Mouse (Mus musculus): ENCODE results near the gene Mypn. TPM values are rescaled to one million over a fixed set of nuclear protein-coding genes. Genes with fewer than 3 reads are reported as not detected.

The Mypn gene
- polyA plus RNA-seq, 1 experiment from 2014 or later: 0.55 TPM

GRCm38 (mm10) chr10:63092616-63093550 lies 110.9 kb downstream of the Mypn start:
- Histone ChIP-seq H3K27me3 (ENCODE audit: control insufficient read depth, insufficient read depth, low read depth, low read length) (peaks cover 2% of the 10 kb centered on the region), H3K27ac (ENCODE audit: low read length) (no peak overlapping the region), H3K9ac (ENCODE audit: low read length) (no peak overlapping the region), H3K4me1 (replicated peaks; ENCODE audit: control insufficient read depth, insufficient read depth, low read length) (0 out of 2 replicates have a peak, but pooled peaks cover 4% of the 10 kb centered on the region), H3K4me3 (ENCODE audit: low read length) (no peak overlapping the region), H3K4me2 (ENCODE audit: low read depth, low read length) (no peak overlapping the region), H3K36me3 (ENCODE audit: control insufficient read depth, insufficient read depth, low read length) (no peaks in the 10 kb centered on the region), H3K9me3 (ENCODE audit: control insufficient read depth, low read length) (no peaks in the 10 kb centered on the region)
- ATAC-seq (ENCODE audit: low read depth): no peak
- WGBS: 67% methylated on average over 10 of the region's 10 CpGs

DNA sequence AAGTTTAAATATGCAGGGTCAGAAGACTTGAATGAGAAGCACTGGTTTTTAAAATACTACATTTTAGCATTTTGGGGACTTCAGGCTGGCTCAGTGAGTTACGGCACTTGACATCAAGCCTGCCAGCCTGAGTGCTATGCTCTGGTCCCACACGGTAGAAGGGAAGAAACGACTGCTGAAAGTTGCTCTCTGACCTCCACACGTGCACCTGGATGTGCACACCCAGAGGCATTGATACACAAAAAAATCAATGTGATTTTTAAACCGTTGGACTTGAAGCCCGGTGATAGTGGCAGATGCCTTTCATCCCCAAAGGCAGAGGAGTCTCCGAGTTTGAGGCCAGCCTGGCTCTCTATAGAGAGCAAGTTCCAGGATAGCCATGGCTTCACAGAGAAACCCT lies 111.8 kb downstream of the Mypn start:
- Histone ChIP-seq H3K9ac (ENCODE audit: low read length) (no peak overlapping the region), H3K4me1 (replicated peaks; ENCODE audit: control insufficient read depth, insufficient read depth, low read length) (0 out of 2 replicates have a peak, but pooled peaks cover 4% of the 10 kb centered on the region), H3K4me3 (ENCODE audit: low read length) (no peak overlapping the region), H3K36me3 (ENCODE audit: control insufficient read depth, insufficient read depth, low read length) (no peaks in the 10 kb centered on the region), H3K4me2 (ENCODE audit: low read depth, low read length) (no peak overlapping the region), H3K9me3 (ENCODE audit: control insufficient read depth, low read length) (no peaks in the 10 kb centered on the region), H3K27me3 (ENCODE audit: control insufficient read depth, insufficient read depth, low read depth, low read length) (no peaks in the 10 kb centered on the region; the same call in 1 of the 2 replicates), H3K27ac (ENCODE audit: low read length) (no peak overlapping the region)
- 66% methylated on average over 7 of the region's 7 CpGs for WGBS
- no peak for ATAC-seq (ENCODE audit: low read depth)

- ATAC-seq (ENCODE audit: low read depth): no peak
Measured at GRCm38 (mm10) chr10:63089758-63090571, 113.8 kb downstream of the Mypn start.

GRCm38 (mm10) chr10:63089103-63089757 lies 114.5 kb downstream of the Mypn start:
- no peak for ATAC-seq (ENCODE audit: low read depth)
- Histone ChIP-seq H3K4me1 (replicated peaks; ENCODE audit: control insufficient read depth, insufficient read depth, low read length) (0 out of 2 replicates have a peak, but pooled peaks cover 4% of the 10 kb centered on the region), H3K27me3 (ENCODE audit: control insufficient read depth, insufficient read depth, low read depth, low read length) (no peaks in the 10 kb centered on the region; the same call in 1 of the 2 replicates), H3K9ac (ENCODE audit: low read length) (peak overlapping the region; percentile 48; the same call in 1 of the 2 replicates), H3K4me3 (ENCODE audit: low read length) (peak overlapping the region; percentile 28), H3K9me3 (ENCODE audit: control insufficient read depth, low read length) (no peaks in the 10 kb centered on the region), H3K36me3 (ENCODE audit: control insufficient read depth, insufficient read depth, low read length) (no peaks in the 10 kb centered on the region), H3K4me2 (ENCODE audit: low read depth, low read length) (peak overlapping the region; percentile 56), H3K27ac (ENCODE audit: low read length) (no peak overlapping the region)
- 45% methylated on average over 8 of the region's 8 CpGs for WGBS

More at GRCm38 (mm10) chr10:63089758-63090571, 113.8 kb downstream of the Mypn start:
- peak overlapping the region; percentile 28 for H3K4me3 ChIP-seq (ENCODE audit: low read length)
- H3K9me3 ChIP-seq (ENCODE audit: control insufficient read depth, low read length): no peaks in the 10 kb centered on the region
- no peaks in the 10 kb centered on the region for H3K36me3 ChIP-seq (ENCODE audit: control insufficient read depth, insufficient read depth, low read length)
- H3K9ac ChIP-seq (ENCODE audit: low read length): peak overlapping the region; percentile 48; the same call in 1 of the 2 replicates
- no peak overlapping the region for H3K27ac ChIP-seq (ENCODE audit: low read length)
- H3K4me1 ChIP-seq (replicated peaks; ENCODE audit: control insufficient read depth, insufficient read depth, low read length): 0 out of 2 replicates have a peak, but pooled peaks cover 4% of the 10 kb centered on the region
- 8% methylated on average over 26 of the region's 26 CpGs for WGBS
- H3K4me2 ChIP-seq (ENCODE audit: low read depth, low read length): peak overlapping the region; percentile 56
- H3K27me3 ChIP-seq (ENCODE audit: control insufficient read depth, insufficient read depth, low read depth, low read length): no peaks in the 10 kb centered on the region; the same call in 1 of the 2 replicates

DNA sequence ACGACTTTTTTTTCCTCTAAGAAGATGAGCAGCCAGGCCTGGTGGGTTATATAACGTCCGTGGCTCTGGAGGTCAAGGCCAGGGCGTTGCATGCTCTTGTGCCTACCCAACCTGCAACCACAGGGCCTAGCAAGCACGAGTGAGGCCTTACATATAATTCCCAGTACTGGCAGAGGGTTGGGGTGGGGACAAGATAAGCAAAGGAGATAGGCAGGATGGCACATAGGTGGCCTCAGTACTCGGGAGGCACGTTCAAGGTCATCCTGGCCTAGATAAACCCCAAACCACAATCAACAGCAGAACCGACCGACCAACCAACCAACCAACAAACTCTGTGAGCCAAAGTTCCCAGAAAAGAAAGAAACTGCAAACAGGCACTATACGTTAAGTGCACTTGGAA lies 117.4 kb downstream of the Mypn start:
- 0 out of 2 replicates have a peak, but pooled peaks cover 4% of the 10 kb centered on the region for H3K4me1 ChIP-seq (replicated peaks; ENCODE audit: control insufficient read depth, insufficient read depth, low read length)
- no peak overlapping the region for H3K4me2 ChIP-seq (ENCODE audit: low read depth, low read length)
- no peak overlapping the region for H3K4me3 ChIP-seq (ENCODE audit: low read length)
- H3K9ac ChIP-seq (ENCODE audit: low read length): no peak overlapping the region
- 66% methylated on average over 10 of the region's 10 CpGs for WGBS
- H3K36me3 ChIP-seq (ENCODE audit: control insufficient read depth, insufficient read depth, low read length): no peaks in the 10 kb centered on the region
- no peaks in the 10 kb centered on the region; the same call in 1 of the 2 replicates for H3K27me3 ChIP-seq (ENCODE audit: control insufficient read depth, insufficient read depth, low read depth, low read length)
- no peak overlapping the region for H3K27ac ChIP-seq (ENCODE audit: low read length)
- H3K9me3 ChIP-seq (ENCODE audit: control insufficient read depth, low read length): no peaks in the 10 kb centered on the region
- no peak for ATAC-seq (ENCODE audit: low read depth)

DNA sequence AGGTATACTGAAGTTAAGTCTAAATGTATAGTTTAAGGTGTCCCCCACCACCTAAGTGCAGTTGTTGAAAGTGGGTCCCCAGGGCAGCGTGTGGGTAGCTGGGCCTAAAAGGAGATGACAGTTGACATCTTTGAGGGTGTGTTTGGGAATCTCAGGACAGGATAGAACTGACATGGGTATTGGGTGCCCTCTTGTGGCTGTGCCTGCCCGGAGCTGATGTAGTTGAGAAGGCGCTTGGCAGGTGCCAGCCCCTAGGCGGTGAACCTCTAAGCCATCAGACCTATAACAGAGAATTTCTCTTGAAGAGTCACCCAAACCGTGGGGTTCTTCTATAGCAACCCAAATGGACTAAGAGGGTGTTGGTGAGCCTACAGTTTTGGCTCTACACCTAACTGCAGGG lies 137.8 kb downstream of the Mypn start:
- H3K9ac ChIP-seq (ENCODE audit: low read length): no peak overlapping the region
- no peaks in the 10 kb centered on the region for H3K4me1 ChIP-seq (replicated peaks; ENCODE audit: control insufficient read depth, insufficient read depth, low read length)
- no peak overlapping the region for H3K4me3 ChIP-seq (ENCODE audit: low read length)
- H3K9me3 ChIP-seq (ENCODE audit: control insufficient read depth, low read length): no peaks in the 10 kb centered on the region
- no peaks in the 10 kb centered on the region for H3K36me3 ChIP-seq (ENCODE audit: control insufficient read depth, insufficient read depth, low read length)
- no peak overlapping the region for H3K27ac ChIP-seq (ENCODE audit: low read length)
- peak; percentile 86 for ATAC-seq (ENCODE audit: low read depth)
- WGBS: 8% methylated on average over 5 of the region's 5 CpGs
- no peaks in the 10 kb centered on the region for H3K27me3 ChIP-seq (ENCODE audit: control insufficient read depth, insufficient read depth, low read depth, low read length)
- no peak overlapping the region for H3K4me2 ChIP-seq (ENCODE audit: low read depth, low read length)

Other genes with a start within 250 kb of the Mypn start
- 16.5 and 18.3 TPM in 2 replicates for gene Rufy2, start 223.7 kb downstream of the Mypn start, polyA plus RNA-seq (2015; fragmentation: Nextera tagmentation; extraction: Ambion mirVana)
- gene Hnrnph3, start 179.7 kb downstream of the Mypn start, polyA plus RNA-seq (2015; fragmentation: Nextera tagmentation; extraction: Ambion mirVana): 103 and 108 TPM in 2 replicates
- gene Pbld2, start 179.6 kb downstream of the Mypn start, polyA plus RNA-seq (2015; fragmentation: Nextera tagmentation; extraction: Ambion mirVana): 2.8 and 3.7 TPM in 2 replicates
- gene Pbld1, start 143.8 kb downstream of the Mypn start, polyA plus RNA-seq (2015; fragmentation: Nextera tagmentation; extraction: Ambion mirVana): 1.1 TPM in 2 replicates
- not detected in 2 replicates for gene Atoh7, start 104.3 kb downstream of the Mypn start, polyA plus RNA-seq (2015; fragmentation: Nextera tagmentation; extraction: Ambion mirVana)
- gene Herc4, start 39.9 kb upstream of the Mypn start, polyA plus RNA-seq (2015; fragmentation: Nextera tagmentation; extraction: Ambion mirVana): 37.6 and 40.9 TPM in 2 replicates
- gene Sirt1, start 177.8 kb upstream of the Mypn start, polyA plus RNA-seq (2015; fragmentation: Nextera tagmentation; extraction: Ambion mirVana): 3.7 and 4.8 TPM in 2 replicates
- 11.8 and 12.5 TPM in 2 replicates for gene Dnajc12, start 178.5 kb upstream of the Mypn start, polyA plus RNA-seq (2015; fragmentation: Nextera tagmentation; extraction: Ambion mirVana)
- gene Gm7075, start 217.8 kb upstream of the Mypn start, polyA plus RNA-seq (2015; fragmentation: Nextera tagmentation; extraction: Ambion mirVana): not detected in 2 replicates
- 0.99 and 1.0 TPM in 2 replicates for gene Ctnna3, start 226.1 kb upstream of the Mypn start, polyA plus RNA-seq (2015; fragmentation: Nextera tagmentation; extraction: Ambion mirVana)

Measured in lung, embryonic 16.5 days (tissue).